Mouse (Mus musculus) brain, embryonic 14.5 days (tissue): ENCODE measurements at regions not wholly inside any gene's neighbourhood (a gene's known extent, or its start where the extent isn't known, plus 50 kb on each side); places are given as distances from the start of the nearest gene placed in this dataset.
"Not testable (repeated sequence)": the region's sequence is repeated elsewhere in the genome, so short reads cannot be mapped to it uniquely, and the experiment has no call there.

ENCODE experiments used
- DNase-seq: peaks from one replicate; pipeline ENCODE4 v3.0.0-alpha.2; 2011; ENCODE audit warnings: low read depth
- CTCF ChIP-seq: fragments of 200-500 bp; IDR thresholded peaks from 2 replicates; pipeline ENCODE4 v1.5.1; 2012; ENCODE audit warnings: inconsistent platforms, mild to moderate bottlenecking, moderate library complexity, borderline replicate concordance; ENCODE audit not compliant: insufficient read depth, insufficient read length; ENCODE audit errors: extremely low read depth
- POLR2A ChIP-seq: fragments of 200-500 bp; IDR thresholded peaks from 2 replicates; pipeline ENCODE4 v1.6.1; 2012; ENCODE audit warnings: mild to moderate bottlenecking, inconsistent platforms, borderline replicate concordance; ENCODE audit not compliant: poor library complexity, insufficient read depth, insufficient read length, severe bottlenecking; ENCODE audit errors: extremely low read depth

GRCm38 (mm10) chr12:77097831-77098230 is 135.8 kb upstream of the Max start:
- TF ChIP-seq POLR2A, result no peak
- no peak for TF ChIP-seq CTCF

DNA sequence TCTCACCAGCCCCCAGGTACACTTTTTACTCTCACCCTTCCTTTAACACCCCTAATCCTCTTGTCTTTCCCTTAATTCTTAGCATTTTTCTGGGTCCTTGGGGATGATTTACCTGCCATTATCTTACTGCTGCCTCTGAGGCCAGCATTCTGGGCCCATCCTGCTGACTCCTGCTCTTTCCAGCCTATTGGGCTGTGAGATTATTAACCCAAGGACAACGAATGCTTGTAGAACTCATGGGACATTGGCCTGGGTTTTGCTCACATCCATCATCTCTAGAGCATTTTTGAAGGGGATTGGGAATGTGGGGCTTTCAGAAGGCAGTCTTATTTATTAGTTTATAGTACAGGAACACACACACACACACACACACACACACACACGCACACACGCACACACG is 134.5 kb upstream of the Max start:
- no peak for DNase-seq
- no peak for TF ChIP-seq POLR2A
- no peak for TF ChIP-seq CTCF

More at GRCm38 (mm10) chr12:77097831-77098230, 135.8 kb upstream of the Max start:
- DNase-seq, result no peak

- TF ChIP-seq CTCF (no peak), POLR2A (no peak)
- DNase-seq, result no peak
These were observed 133.3 kb upstream of the Max start for GRCm38 (mm10) chr12:77094999-77095915.

DNA sequence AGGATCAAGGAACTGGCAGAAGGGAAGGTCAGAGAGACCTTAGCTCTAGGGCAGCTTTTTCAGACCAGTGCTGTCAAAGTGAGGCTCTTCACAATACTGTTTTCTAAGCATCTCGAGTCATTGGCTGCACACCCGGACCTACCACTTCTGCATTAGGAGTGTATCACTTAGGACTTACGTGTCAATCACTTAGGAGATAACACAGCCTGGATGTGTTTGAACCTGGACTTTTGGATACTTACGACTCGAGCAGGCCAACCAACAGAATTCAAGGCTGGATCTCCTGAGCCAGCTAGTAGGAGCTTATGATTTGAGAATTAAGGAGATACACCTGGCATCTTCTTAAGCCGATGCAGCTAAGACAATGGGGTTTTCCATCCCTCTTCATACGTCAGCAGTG is 132.2 kb upstream of the Max start:
- TF ChIP-seq POLR2A (no peak), CTCF (no peak)
- no peak for DNase-seq

DNA sequence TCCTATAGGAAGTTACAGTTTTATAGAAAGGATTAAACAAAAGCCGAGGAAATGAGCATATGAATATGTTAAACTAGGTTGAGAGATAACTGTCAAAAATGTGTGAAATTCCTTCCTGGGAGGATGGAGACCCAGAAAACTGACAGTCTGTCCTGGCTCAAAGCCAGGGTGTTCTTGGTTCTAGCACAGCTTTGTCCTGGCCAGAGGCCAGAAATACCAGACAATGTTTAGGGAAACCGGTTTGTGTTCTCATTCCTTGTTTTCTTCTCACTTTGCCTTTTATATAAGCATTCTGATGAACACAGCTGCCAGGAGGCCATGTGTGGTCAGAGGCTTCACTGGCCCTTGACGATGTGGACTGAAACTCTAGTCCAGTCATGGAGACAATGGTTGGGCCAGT is 130.7 kb upstream of the Max start:
- DNase-seq, result peak; percentile 75
- TF ChIP-seq POLR2A (no peak), CTCF (no peak)

GRCm38 (mm10) chr12:77092143-77092542 is 130.1 kb upstream of the Max start:
- TF ChIP-seq POLR2A (no peak), CTCF (no peak)
- DNase-seq, result no peak

- TF ChIP-seq CTCF, result no peak
- TF ChIP-seq POLR2A, result no peak
- no peak for DNase-seq
These were observed 129.7 kb upstream of the Max start for GRCm38 (mm10) chr12:77091700-77092099.

DNA sequence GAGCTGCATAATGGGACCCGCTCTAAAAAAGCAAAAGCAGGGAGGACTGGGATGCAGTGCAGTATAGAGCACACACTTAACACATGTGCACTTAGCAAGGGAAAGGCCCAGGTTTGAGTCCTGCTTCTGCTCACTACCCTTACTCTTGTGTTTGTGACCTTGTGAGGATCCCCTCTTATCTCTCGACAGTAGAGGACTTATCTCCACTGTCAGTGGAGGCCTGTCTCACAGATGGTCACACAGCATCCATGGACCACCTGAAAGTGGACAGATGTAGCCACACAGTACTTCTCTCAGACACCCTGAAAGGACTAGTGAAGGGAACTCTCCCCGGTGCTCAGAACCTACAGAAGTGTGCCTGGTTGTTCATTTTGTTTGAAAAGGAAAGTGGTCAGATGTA is 128.5 kb upstream of the Max start:
- no peak for DNase-seq
- TF ChIP-seq POLR2A, result no peak
- no peak for TF ChIP-seq CTCF

DNA sequence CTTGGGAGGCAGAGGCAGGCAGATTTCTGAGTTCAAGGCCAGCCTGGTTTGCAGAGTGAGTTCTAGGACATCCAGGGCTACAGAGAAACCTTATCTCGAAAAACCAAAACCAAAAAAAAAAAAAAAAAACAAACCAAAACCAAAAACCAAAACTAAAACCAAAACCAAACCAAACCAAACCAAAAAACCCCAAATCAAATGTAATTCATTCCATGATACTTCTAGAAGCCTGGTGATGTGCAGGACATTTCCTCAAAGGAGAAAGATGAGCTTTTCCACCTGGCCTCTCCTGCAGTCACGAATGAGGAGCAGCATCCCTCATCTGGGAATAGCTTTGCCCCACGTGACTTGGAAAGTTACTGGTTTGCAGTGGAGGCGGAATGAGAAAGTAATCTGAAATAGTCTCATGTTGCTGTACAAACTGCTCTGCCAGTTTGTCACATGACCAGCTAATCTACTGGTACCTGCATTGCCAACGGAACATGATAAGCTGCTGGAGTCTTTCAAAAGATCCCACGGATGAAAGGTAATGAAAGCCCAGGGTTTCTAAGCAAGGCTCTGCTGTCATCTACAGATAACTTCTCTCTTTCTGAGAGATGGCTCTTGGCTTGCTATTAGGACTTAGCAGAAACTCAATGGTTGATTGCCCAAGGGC is 127.8 kb upstream of the Max start:
- no peak for DNase-seq
- TF ChIP-seq CTCF (no peak), POLR2A (no peak)

GRCm38 (mm10) chr12:77088452-77088851 is 126.5 kb upstream of the Max start:
- no peak for DNase-seq
- no peak for TF ChIP-seq CTCF
- TF ChIP-seq POLR2A, result no peak

DNA sequence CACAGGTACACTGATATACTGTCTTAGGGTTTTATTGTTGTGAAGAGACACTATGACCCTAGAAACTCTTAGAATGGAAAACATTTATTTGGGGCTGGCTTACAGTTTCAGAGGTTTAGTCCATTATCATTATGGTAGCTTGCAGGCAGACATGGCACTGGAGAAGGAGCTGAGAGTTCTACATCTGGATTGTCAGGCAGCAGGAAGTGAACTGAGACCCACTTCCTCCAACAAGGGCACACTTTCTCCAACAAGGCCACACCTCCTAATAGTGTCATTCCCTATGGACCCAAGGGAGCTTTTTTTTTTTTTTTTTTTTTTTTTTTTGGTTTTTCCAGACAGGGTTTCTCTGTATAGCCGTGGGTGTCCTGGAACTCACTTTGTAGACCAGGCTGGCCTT is 124.9 kb upstream of the Max start:
- not testable (repeated sequence) for DNase-seq

DNA sequence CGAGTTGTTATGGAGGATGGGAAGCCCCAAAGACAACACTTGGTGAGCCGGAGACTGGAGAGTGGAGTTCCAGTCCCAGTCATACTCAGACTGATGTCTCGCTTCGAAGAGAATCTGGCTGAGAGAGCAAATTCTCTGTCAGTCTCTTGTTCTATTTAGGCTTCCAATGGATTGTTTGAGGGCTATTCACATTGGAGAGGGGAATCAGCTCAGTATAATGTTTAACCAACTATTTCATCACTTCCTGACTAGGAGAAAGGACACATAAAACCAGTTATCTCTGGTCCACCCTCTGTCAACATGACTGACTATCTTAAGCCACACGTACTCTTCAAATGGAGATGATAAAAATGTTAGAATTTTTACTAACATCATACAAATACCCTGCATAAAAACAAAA is 123.9 kb upstream of the Max start:
- TF ChIP-seq POLR2A (no peak), CTCF (no peak)
- no peak for DNase-seq

DNA sequence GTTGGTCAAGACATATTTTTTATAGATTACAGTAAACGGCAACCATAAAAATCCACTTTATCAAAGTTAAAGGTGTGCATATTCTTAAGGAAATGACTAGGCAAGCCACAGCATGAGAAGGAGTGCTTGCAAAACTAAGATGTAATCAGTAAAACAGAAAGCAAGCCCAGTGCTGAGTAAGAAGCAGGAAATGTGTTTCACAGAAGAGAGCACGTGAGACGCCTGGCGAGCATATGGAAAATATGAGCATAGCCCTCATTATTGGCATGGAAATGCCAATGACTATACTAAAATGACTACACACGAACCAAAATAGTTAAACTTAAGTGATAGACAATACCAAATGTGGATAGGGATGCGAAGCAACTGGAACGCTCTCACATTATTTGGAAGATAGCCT is 123.2 kb upstream of the Max start:
- no peak for DNase-seq

GRCm38 (mm10) chr12:77084744-77085143 is 122.7 kb upstream of the Max start:
- TF ChIP-seq POLR2A (no peak), CTCF (no peak)
- no peak for DNase-seq

More for the DNA sequence above, 123.2 kb upstream of the Max start:
- TF ChIP-seq POLR2A, result no peak
- TF ChIP-seq CTCF, result no peak

GRCm38 (mm10) chr12:77084343-77084742 is 122.3 kb upstream of the Max start:
- TF ChIP-seq CTCF, result no peak
- no peak for TF ChIP-seq POLR2A

GRCm38 (mm10) chr12:77083760-77084159 is 121.8 kb upstream of the Max start:
- TF ChIP-seq POLR2A (no peak), CTCF (no peak)
- DNase-seq, result no peak

More at GRCm38 (mm10) chr12:77084343-77084742, 122.3 kb upstream of the Max start:
- DNase-seq, result no peak
